Mouse (Mus musculus) macrophage (primary cell): ENCODE results near the gene Cd52. TPM values are rescaled to one million over a fixed set of nuclear protein-coding genes. Genes with fewer than 3 reads are reported as not detected.

ENCODE experiments used
- H3K27ac ChIP-seq: fragments of 350-480 bp; formaldehyde crosslinking; 2 replicates; pipeline ENCODE4 v1.9.0; 2021
- H3K36me3 ChIP-seq: fragments of 350-480 bp; formaldehyde crosslinking; 2 replicates; pipeline ENCODE4 v1.9.0; 2021; ENCODE audit errors: inconsistent target
- H3K4me3 ChIP-seq: fragments of 350-480 bp; formaldehyde crosslinking; 2 replicates; pipeline ENCODE4 v1.9.0; 2021; ENCODE audit errors: inconsistent target
- H3K79me2 ChIP-seq: fragments of 350-480 bp; formaldehyde crosslinking; 2 replicates; pipeline ENCODE4 v1.9.0; 2021; ENCODE audit errors: inconsistent target
- WGBS: methylation state at CpG from one replicate; pipeline ENCODE4 v1.1.7; 2026; ENCODE audit warnings: inconsistent platforms; ENCODE audit not compliant: missing documents; 5-methylcytosine and 5-hydroxymethylcytosine counted together
- polyA plus RNA-seq: library from polyadenylated mRNA; stranded (reverse); fragments of 250-400 nt; gene quantifications from 3 replicates; pipeline ENCODE4 v1.2.4, GENCODE M21; 2018; ENCODE audit warnings: inconsistent platforms

Gene Cd52
- polyA plus RNA-seq, 1 experiment from 2014 or later: 559 TPM

DNA sequence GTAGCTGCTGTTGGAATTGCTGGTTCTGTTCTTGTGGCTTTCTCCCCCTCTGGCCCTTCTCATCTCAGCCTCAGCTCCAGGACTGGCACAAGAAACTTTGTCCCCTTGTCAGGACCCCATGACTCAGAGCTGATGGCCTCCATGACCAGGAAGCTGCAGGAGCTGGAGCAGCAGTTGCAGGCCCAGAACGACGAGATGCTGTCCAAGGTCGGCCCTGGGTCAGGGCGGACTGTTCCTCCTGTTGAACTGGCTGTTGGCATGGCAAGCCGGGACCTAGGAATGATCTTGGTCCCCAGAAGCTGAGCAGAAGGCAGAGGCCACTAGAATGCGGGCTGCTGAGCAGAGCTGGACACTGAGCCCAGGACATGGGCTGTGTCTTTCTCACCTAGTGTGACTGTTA lies 17.5 kb upstream of the Cd52 start:
- Histone ChIP-seq H3K79me2 (no peaks in the 10 kb centered on the region), H3K4me3 (no peak overlapping the region), H3K27ac (no peak overlapping the region), H3K36me3 (no peaks in the 10 kb centered on the region)
- WGBS: 95% methylated on average over 5 of the region's 6 CpGs

DNA sequence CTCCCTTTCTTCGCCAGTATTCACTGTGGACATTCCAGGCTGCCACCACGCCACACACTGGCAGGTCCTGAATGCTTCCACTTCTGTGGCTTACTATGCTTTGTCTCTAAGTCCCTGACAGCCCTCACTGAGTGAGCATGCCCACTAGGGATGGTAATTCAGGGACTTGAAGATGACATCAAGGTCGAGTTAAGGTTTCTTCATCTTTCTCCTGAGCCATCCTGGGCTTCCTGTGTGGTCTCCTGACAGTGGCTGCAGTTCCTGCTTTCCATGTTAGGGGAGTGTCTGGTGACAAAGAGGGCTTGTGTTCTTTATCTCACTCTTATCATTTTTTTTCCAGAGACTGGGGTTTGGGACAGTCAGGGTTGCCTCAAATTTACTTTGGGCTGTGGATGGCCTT lies 15.8 kb upstream of the Cd52 start:
- WGBS: 46% methylated on average over 3 of the region's 3 CpGs
- H3K4me3 ChIP-seq: no peak overlapping the region
- no peaks in the 10 kb centered on the region for H3K79me2 ChIP-seq
- no peak overlapping the region for H3K27ac ChIP-seq
- no peaks in the 10 kb centered on the region for H3K36me3 ChIP-seq

DNA sequence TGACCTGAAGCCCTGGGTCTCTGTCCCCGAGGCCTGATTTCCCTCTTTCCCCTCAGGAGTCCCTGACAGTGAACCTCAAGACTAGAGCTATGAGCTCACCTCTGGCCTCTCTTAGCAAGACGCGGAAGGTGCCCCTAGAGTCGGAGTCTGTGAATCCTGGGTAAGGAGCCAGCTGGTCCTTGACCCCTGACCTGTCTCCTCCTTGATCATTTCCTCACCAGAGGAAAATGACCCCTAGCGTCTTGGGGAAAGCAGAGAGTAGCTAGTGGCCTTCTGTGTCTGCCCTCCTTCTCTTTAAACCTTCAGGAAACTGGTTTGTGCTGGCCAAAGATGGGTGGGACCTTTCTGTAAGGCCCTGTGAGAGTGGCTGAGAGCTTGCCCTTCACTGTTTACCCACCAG lies 13.3 kb upstream of the Cd52 start:
- H3K79me2 ChIP-seq: no peaks in the 10 kb centered on the region
- no peaks in the 10 kb centered on the region for H3K36me3 ChIP-seq
- 80% methylated on average over 5 of the region's 5 CpGs for WGBS
- no peak overlapping the region for H3K27ac ChIP-seq
- H3K4me3 ChIP-seq: no peak overlapping the region

DNA sequence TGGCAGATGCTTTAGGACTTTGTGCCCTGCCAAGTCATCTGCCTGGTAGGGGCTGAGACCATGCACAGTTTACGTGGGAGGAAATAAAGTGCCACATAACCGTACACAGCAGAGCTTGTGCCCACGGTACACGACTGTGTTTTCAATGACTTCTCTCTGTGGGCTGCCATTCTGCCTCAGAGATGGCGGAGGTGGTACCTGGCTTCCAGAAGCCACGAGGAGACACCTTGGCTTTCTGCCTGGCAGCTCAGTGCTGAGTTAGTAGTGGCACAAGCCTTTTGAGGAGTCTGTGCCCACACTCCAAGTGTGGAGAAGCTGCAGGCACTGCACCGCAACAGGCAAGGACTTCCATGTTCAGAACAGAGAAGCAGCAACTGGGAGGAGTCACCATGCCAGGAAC lies 12.8 kb upstream of the Cd52 start:
- no peak overlapping the region for H3K4me3 ChIP-seq
- no peaks in the 10 kb centered on the region for H3K79me2 ChIP-seq
- H3K27ac ChIP-seq: no peak overlapping the region
- no peaks in the 10 kb centered on the region for H3K36me3 ChIP-seq
- WGBS: 70% methylated on average over 7 of the region's 7 CpGs

DNA sequence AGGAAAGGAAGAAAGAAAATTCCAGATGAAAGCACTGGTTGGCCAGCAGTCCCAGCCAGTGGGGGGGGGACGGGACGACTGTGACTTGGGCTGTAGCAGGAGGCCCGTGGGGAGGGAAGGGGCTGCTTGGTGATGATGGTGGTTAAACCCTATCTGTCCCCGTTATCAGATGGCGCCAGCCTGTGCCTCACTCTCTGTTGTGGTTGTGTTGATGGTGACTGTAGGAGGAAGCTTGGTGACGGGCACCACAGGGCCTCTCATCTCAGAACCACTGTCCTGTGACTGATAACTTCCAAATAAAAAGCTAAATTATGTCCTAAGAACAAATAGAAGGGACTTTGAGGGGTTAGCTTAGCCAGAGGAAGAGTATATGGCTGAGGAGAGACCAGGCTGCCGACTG lies 11.2 kb upstream of the Cd52 start:
- Histone ChIP-seq H3K79me2 (no peaks in the 10 kb centered on the region), H3K4me3 (no peak overlapping the region), H3K27ac (no peak overlapping the region), H3K36me3 (no peaks in the 10 kb centered on the region)
- 45% methylated on average over 7 of the region's 7 CpGs for WGBS

DNA sequence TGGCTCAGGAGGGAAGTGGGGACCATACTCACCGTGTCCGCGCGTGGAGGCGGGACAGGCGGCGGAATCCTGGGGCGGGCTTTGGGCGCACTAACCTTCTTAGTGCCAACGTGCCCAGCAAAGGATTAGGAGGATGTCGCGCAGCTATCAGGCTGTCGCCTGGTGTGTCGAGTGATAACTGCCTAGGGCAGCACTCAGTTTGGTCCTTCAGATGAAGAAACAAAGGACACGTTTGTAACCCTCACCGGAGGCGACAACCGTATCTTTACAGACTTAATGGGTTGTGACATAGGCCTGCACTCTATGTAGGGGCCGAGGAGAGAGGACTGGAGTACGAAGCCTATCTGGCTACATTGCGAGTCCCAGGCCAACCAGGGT lies 7.8 kb upstream of the Cd52 start:
- Histone ChIP-seq H3K79me2 (no peaks in the 10 kb centered on the region), H3K36me3 (no peaks in the 10 kb centered on the region), H3K27ac (no peak overlapping the region), H3K4me3 (peak overlapping the region; percentile 41)
- 13% methylated on average over 21 of the region's 21 CpGs for WGBS

DNA sequence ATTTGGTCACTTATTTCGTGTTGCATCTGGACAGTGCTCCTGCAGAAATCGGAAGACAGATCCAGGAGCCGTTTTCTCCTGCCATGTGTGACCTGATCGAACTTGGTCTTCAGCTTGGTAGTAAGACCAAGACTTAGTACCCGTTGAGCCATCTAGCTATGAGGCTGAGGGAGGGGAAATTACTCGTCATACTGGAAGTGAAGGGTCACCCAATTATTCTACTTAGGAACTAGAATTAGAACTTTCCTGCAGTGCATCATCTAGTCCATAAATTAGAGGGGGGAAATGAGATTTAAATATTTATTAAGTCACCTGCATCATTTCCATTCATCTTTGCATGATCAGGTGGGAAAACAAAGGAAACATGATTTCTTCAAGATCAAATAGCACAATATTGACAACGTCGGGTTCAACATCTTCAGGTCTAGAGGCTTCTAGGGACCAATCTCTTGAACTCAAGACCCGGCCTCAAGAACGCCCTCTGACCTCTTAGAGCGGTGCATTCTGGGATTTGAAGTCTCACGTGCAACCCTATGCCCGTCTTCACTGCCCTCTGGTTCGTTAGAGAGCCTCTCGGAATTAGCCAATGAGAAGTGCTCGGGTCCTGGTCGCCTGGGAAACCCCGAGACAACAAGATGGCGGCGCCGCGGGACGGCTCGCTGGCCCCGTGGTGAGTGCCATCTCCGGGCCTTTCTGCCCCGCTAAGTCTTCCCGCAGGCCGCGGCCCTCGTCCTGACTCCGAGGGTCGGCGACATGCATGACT lies 7.3 kb upstream of the Cd52 start, which contains the start of gene Ubxn11:
Gene Ubxn11 (plus strand): TSS at position 592 of the 763 bp plus-strand sequence.
- no peak within 1 kb of the TSS for H3K27ac ChIP-seq
- H3K79me2 ChIP-seq: no peaks in the 10 kb centered on the region
- 20% methylated on average over 34 of the region's 34 CpGs for WGBS
- peak within 1 kb of the TSS; percentile 41 for H3K4me3 ChIP-seq
- no peaks in the 10 kb centered on the region for H3K36me3 ChIP-seq

DNA sequence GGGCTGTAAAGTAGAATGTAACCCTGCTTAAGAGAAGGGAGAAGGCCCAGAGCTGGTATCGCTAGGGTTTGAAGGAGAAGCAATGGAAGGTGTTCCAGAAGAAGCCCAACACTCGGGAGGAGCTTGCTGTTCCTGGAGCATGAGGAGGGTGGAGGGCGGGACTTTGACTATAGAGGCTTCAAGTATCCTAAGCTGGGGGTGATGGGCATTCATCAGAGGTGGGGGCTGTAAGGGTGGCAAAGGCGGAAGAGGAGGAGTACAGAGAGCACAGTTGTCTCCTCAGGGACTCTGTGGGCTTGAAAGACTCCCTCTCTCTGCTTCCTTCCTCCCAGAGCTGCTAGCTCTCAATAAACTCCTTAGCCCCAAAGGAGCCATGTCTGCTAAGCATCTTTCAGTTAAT lies 5.4 kb upstream of the Cd52 start:
- Histone ChIP-seq H3K4me3 (no peak overlapping the region), H3K27ac (no peak overlapping the region), H3K36me3 (no peaks in the 10 kb centered on the region), H3K79me2 (no peaks in the 10 kb centered on the region)
- WGBS: 96% methylated on average over 4 of the region's 4 CpGs

DNA sequence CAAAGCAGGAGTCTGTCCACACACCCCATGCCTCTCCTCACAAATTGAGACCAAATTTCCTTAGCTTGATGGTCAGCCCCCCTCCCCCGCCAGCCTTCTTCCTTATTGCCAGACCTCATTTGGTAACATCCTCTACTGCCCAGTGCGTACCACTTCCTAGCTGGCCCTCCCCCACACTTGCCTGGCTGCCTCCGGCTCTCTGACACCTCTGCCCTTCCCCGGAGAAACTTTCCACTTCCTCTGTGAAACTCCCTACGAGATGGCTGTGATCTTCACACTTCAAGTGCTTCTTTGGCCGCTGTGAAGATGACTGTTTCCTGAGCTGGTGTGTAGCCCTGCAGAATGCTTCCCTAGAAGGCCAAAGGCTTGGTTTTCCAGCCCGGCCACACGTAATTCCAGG lies 3.7 kb upstream of the Cd52 start:
- Histone ChIP-seq H3K4me3 (no peak overlapping the region), H3K27ac (peak overlapping the region; percentile 95), H3K79me2 (peaks cover 13% of the 10 kb centered on the region), H3K36me3 (no peaks in the 10 kb centered on the region; the same call in 1 of the 2 replicates)
- WGBS: 5% methylated on average over 8 of the region's 8 CpGs

DNA sequence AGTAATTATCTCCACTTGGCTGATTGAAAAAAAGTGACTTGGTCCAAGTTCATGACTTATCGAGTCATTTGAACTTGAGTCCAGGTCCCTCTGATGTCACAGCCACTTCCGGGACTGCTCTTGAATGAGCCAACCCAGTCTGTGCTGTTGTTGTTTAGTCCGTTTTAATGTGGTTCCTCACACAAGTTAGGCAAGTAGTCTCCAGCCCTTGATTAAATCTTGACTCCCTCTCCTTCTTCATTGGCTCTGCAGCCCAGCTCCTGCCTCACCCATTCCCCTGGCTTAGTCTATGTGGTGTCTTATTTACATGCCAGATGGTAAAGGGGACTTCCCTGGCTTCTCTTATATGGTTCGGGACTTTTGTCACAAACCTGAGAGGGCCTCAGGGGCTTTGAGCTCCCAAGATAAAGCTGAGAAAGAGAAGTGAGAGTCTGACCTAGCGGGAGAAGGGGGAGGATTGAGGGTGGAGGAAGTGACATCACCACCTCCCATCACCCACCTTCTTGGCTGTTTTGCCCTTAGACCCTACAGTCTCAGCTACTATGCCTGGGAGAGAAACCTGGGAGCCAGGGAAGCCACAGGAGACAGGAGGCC lies 2.2 kb upstream of the Cd52 start:
- Histone ChIP-seq H3K4me3 (no peak overlapping the region), H3K36me3 (no peaks in the 10 kb centered on the region; the same call in 1 of the 2 replicates), H3K27ac (peak overlapping the region; percentile 95), H3K79me2 (peaks cover 25% of the 10 kb centered on the region)
- 2% methylated on average over 5 of the region's 5 CpGs for WGBS

DNA sequence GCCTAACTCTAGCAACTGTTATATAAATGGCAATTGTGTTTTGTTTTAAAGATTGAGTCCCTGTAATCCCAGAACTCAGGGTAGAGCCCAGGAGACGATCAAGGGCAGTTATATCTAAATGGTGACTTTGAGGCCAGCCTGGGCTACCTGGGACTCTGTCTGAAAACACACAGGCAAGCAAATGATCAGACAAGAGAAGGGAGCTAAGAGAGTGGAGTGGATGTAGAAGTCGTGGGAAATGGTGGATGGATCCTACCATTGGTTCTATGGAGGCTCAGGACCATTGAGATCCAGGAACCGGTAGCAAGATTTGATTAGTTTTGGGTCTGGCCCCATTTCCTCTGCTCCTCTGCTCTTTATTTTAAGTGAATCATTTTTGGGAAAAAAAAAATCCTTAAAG lies 1.2 kb upstream of the Cd52 start:
- H3K27ac ChIP-seq: peak overlapping the region; percentile 95
- 88% methylated on average over 3 of the region's 3 CpGs for WGBS

DNA sequence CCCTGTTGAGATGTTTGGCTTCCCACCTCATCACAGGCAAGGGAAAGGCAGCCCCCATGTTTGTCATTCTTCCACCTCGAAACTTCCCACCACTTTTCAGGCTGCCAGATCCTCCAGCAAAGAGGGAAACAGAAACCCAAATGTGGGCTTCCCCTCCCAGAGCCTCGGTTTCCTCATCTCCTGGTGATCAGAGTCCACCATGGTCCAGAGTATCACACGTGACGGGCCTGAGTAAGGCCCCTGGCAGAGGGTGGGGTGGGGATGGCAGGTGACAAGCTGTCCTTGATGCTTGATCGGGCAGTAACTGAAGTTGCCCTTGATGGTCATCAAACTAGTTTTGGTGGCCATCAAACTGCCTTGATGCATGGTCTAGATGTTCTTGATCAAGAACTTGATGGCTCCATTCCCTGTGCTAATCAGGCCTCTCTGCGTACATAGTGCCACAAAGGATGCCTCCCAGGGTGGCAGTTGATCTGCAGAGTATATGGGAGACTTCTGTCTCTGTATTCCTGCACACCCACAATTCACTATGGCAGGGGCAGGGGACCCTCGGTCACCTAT lies 798 bp downstream of the Cd52 start:
- no peaks in the 10 kb centered on the region; the same call in 1 of the 2 replicates for H3K36me3 ChIP-seq
- H3K27ac ChIP-seq: peak overlapping the region; percentile 95
- H3K4me3 ChIP-seq: peak overlapping the region; percentile 50
- 47% methylated on average over 7 of the region's 7 CpGs for WGBS
- H3K79me2 ChIP-seq: peaks cover 25% of the 10 kb centered on the region

More for the DNA sequence above, 1.2 kb upstream of the Cd52 start:
- H3K79me2 ChIP-seq: peaks cover 25% of the 10 kb centered on the region
- no peak overlapping the region for H3K4me3 ChIP-seq
- H3K36me3 ChIP-seq: no peaks in the 10 kb centered on the region; the same call in 1 of the 2 replicates

DNA sequence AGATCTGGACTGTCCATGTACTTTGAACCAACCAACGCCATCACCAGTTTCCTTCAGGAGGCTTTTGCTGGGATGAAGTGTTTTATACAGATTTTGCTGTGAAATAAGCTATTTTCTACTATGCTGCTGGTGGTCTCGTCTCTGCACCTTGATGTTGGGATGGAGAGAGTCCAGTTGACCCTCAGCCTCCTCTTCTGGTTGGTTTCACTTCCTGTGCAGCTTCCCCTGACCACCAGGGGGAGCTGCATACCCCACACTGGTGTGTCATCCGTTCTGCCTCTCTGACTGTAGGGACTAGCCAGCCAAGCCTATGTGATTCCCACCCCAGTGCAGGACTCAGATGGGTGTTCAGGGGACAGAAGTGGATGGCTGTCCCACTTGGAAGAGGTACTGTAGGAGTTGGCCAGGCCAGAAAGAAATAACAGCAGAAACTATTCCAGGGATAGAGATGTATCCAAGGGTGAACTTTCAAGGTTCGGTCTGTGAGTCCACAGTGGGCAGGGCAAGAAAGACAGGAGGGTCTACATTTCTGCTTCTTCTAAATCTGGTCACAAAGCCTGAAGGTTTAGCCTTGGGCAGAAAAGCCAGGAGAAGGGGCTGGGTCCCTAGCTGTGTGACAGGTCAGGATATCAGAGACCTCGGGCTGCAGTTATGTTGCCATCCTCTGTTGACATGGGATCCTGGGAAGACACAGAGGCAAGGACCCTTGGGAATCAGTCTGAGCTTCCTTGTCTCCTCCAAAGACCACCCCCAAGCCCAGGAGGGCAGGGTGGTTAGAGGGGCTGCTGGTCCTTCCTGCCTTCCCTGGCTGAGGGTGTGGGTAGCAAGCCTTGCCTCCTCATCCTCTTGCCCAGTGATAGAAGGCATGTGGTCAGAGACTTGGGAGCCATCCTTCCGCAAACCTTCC lies 2.2 kb downstream of the Cd52 start:
- H3K36me3 ChIP-seq: no peaks in the 10 kb centered on the region; the same call in 1 of the 2 replicates
- 62% methylated on average over 6 of the region's 6 CpGs for WGBS
- peak overlapping the region; percentile 50; the same call in 1 of the 2 replicates for H3K4me3 ChIP-seq
- H3K79me2 ChIP-seq: peaks cover 25% of the 10 kb centered on the region
- peak overlapping the region; percentile 95; the same call in 1 of the 2 replicates for H3K27ac ChIP-seq

DNA sequence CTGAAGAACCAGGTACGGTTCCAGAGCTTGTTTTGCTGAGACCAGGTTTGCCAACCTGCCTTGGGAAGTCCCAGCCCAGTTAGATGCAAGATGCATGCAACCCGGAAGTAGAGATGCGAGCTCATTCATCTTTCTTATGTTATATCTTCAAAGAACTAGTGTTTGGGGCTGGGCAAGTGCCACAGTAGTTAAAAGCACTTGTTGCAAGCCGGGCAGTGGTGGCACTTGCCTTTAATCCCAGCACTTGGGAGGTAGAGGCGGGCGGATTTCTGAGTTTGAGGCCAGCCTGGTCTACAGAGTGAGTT lies 3.7 kb downstream of the Cd52 start:
- Histone ChIP-seq H3K4me3 (no peak overlapping the region), H3K36me3 (no peaks in the 10 kb centered on the region; the same call in 1 of the 2 replicates), H3K79me2 (peaks cover 25% of the 10 kb centered on the region), H3K27ac (no peak overlapping the region)
- WGBS: 84% methylated on average over 6 of the region's 6 CpGs
